Mouse (Mus musculus) left cerebral cortex, postnatal 25 days (tissue): ENCODE data around the gene Otulinl. TPM values are rescaled to one million over a fixed set of nuclear protein-coding genes. Genes with fewer than 3 reads are reported as not detected.

Experiments
- DNase-seq, 2 experiments: peaks; one replicate each; pipeline ENCODE4 v3.0.0; 2022; ENCODE audit warnings: low spot score in 2 of 2, mixed read lengths in 1 of 2
- intact Hi-C: fragments of 180-260 bp; cut with DNase I; formaldehyde crosslinking; loops from one replicate; pipeline ENCODE4 v1.15.1; 2025
- total RNA-seq, 2 experiments: library from RNA; stranded (reverse); gene quantifications; 2 replicates each; pipeline ENCODE4 v1.2.3; 2021

The Otulinl gene
- total RNA-seq, 2 experiments from 2014 or later = 32.3 to 38.7 TPM

- intact Hi-C loops = no loop called here
- no peak for DNase-seq
These were observed 1.8 kb upstream of the Otulinl start for GRCm38 (mm10) chr15:27683206-27683605.

DNA sequence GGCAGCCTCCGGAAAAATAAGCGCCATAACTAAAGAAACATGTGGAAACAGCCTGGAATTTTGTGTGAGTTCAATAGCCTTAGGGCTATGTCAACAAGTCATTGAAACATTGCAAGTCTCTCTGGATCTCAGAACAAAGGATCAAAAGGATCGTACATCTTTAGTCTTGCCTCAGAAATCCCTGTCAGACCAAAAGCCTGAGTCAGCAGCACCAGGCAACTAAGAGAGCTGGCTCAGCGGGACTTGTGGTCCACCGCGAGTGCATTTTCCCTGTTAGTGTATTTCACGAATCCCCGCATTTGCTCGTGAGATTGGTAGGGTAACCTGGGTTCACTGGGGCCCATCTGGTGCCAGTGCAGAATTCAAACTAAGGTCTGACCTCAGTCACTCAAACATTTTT, 1.2 kb upstream of the Otulinl start:
- no peak for DNase-seq
- intact Hi-C loops = no loop called here

- no peak for DNase-seq
- intact Hi-C loops = no loop called here
These were observed 382 bp downstream of the Otulinl start for GRCm38 (mm10) chr15:27680997-27681396.

DNA sequence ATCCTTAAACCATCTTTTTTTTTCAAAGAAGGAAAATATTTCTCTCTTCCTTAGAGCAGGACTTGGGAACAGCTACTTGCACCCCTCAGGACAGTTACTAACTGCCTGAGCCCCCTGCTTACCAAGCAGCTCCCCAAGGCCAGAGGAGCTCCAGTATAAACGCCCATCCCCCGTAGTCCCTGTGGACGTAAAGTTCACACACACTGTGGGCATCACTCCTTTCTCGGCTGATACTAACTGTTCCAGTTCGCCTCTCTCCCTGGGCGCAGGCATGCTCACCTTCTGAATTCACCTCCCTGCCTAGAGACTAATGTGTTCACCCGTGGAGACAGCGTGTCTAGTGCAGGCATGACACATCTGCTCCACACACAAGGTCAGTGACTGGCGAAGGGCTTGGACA, 2.9 kb downstream of the Otulinl start:
- no peak for DNase-seq
- intact Hi-C loops = no loop called here

- no peak for DNase-seq
- intact Hi-C loops = no loop called here
These were observed 3.6 kb downstream of the Otulinl start for GRCm38 (mm10) chr15:27677801-27678200.

- DNase-seq = no peak
- intact Hi-C loops = no loop called here
These were observed 5.2 kb downstream of the Otulinl start for GRCm38 (mm10) chr15:27676211-27676610.

- DNase-seq = no peak
- intact Hi-C loops = no loop called here
These were observed 6.3 kb downstream of the Otulinl start for GRCm38 (mm10) chr15:27675122-27675521.

- intact Hi-C loops = no loop called here
- no peak for DNase-seq
These were observed 7.3 kb downstream of the Otulinl start for GRCm38 (mm10) chr15:27674041-27674440.

DNA sequence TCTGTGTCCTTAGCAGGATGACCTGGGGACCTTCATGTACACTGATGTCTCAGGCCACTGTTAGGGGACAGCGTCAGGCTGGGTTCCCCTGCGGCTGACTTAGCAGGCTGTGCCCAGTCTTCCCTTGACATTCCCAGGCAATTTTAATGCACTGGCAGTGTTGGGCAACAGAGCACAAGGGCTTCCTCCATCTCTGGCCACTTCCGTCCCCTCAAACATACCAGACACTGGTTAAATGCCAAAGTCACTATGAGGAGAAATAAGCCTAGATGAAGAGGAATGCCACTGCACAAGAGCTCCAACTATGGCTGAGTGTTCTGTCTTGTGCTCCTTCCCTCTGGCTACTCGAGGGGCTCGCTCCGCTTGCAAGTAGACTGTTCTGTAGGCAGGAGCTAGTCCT, 8.2 kb downstream of the Otulinl start:
- intact Hi-C loops = no loop called here
- no peak for DNase-seq

DNA sequence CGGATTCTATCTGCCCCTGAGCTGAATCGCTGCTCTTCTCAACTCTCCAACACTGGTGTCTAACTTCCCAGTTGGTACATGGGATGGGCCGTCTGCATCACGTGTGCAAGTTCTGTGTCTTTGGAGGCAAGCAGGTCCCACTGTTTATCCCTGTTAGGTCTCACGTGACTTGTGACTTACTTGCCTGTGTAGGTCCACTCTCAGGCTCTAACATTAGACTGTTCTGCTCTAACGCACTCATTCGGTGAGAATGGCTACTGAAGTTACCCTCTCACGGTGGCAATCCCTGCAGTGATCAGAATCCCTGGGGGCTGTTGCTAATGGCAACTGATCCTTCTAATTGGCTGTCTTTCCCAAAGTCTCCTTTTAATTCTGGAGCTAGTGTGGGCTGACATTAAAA, 9.1 kb downstream of the Otulinl start:
- intact Hi-C loops = no loop called here
- DNase-seq = no peak

DNA sequence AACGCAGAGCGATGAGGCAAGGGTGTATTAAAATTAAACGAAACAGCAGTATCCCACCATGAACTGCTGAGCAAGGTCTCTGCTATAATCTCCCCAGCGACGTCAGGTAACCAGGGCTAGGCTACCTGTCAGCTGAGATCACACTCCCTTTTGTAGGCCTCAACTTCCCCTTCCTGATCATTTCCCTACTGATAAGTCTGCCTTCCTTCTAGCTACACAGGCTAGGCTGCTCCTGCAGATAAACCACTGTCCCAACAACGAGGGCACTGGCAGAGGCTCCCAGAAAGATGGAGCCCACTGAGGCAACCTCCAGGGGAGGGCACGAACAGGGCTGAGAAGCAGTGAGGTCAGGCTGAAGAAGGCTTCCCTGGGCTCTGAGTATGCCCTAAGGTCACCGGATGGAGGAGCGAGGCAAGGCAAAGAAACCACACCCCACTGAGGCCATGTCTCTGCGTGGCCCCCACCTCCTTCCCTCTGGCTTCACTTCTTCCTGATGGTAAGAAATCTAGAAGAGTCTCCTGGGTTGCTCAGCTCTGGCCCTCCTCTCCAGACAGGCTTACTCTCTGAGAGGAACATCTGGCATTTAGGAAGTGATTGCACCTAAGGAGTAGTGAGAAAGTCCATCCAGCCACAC, 9.7 kb downstream of the Otulinl start:
- DNase-seq = no peak
- intact Hi-C loops = no loop called here

DNA sequence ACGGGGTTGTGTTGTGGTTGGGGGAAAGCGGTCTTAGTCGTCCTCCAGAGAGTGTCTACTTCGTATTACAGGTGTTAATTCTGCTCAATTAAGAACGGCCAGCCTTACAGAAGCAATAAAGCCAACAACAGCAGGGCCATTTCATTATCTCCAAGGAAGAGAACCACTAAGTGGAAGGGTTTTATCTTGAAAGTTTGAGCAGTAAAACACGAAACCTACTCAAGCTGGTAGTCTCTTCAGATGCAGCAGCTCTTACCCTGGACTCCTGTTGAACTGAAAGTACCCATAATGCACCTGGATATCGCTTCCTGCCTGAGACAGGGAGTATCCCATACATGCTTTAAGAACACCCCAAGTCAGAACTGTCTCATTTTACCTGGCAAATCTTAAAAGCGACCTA, 10.7 kb downstream of the Otulinl start:
- intact Hi-C loops = no loop called here
- DNase-seq = no peak

DNA sequence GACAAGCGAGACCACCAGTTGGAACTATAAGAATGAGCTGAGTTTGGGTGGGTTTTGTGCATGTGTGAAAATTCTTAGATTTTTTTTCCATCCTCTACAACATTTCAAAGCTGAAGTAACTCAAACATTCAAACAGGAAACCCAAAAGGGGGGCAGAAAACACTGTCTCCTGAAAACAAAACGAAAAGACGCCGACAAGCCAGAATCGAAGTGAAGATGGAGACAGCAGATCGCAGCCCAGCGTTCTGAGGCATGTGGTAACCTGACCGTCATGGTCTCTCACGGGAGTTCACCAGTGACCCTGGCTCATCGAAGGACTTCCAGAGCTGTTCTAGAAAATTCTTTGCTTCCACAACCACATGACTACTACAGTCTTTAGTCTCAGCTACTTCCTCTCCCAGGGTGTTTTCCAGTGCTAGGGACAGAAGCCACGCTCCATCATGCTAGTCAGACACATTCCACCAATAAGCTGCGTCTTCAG, 11.4 kb downstream of the Otulinl start:
- DNase-seq = no peak
- intact Hi-C loops = loop anchor here (10.0 kb wide), 1 partner anchor 185 kb away; no protein-coding TSS in a partner anchor

- intact Hi-C loops = loop anchor here (10.0 kb wide), 1 partner anchor 186 kb away; no protein-coding TSS in a partner anchor
- DNase-seq = peak; percentile 45 to 93
These were observed 12.1 kb downstream of the Otulinl start for GRCm38 (mm10) chr15:27669276-27669675.

GRCm38 (mm10) chr15:27668557-27668956, 12.8 kb downstream of the Otulinl start:
- DNase-seq = no peak
- intact Hi-C loops = loop anchor here (10.0 kb wide), 1 partner anchor 186 kb away; no protein-coding TSS in a partner anchor

- DNase-seq = no peak
- intact Hi-C loops = loop anchor here (10.0 kb wide), 1 partner anchor 187 kb away; no protein-coding TSS in a partner anchor
These were observed 13.3 kb downstream of the Otulinl start for GRCm38 (mm10) chr15:27668001-27668461.

- intact Hi-C loops = loop anchor here (10.0 kb wide), 1 partner anchor 188 kb away; no protein-coding TSS in a partner anchor
- no peak for DNase-seq
These were observed 14.4 kb downstream of the Otulinl start for GRCm38 (mm10) chr15:27666911-27667539.

GRCm38 (mm10) chr15:27665392-27665911, 15.9 kb downstream of the Otulinl start:
- DNase-seq = no peak
- intact Hi-C loops = loop anchor here (10.0 kb wide), 1 partner anchor 189 kb away; no protein-coding TSS in a partner anchor

DNA sequence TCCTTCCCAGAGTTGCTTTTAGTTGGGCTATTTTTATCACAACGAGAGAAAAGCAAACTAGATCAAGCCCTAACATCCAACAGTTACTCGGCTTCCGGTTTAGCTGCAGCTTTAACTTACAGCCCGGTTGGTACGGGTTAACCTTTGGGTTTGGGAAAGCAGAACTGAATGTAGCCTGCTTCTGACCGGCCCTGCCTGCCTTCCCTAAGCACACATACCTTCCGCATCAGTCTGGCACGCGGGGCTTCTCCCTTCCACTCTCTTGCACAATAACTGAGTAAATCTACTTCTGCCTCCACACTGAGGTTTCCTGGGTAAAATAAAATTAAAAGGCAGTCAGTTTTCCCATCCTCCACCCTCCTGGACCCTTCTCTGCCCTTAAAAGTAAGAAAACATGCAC, 17.3 kb downstream of the Otulinl start:
- DNase-seq = peak in 1 of 2 experiments; percentile 35
- intact Hi-C loops = loop anchor here (10.0 kb wide), 1 partner anchor 191 kb away; no protein-coding TSS in a partner anchor

GRCm38 (mm10) chr15:27662699-27663098, 18.7 kb downstream of the Otulinl start:
- intact Hi-C loops = loop anchor here (10.0 kb wide), 1 partner anchor 192 kb away; no protein-coding TSS in a partner anchor
- DNase-seq = no peak
